Mouse (Mus musculus): ENCODE results near the gene Tufm. TPM values are rescaled to one million over a fixed set of nuclear protein-coding genes. Genes with fewer than 3 reads are reported as not detected.
A peak's percentile ranks its signal among the peaks of the same experiment; 100 is the strongest.

The Tufm gene
- total RNA-seq, 2 experiments from 2014 or later: 78.0 to 93.5 TPM

- DNase-seq (ENCODE audit: extremely low spot score in 1 of 2, low spot score in 2 of 2): no peak
These were observed 50.8 kb downstream of the Tufm start for GRCm38 (mm10) chr7:126537820-126538585.

More at GRCm38 (mm10) chr7:126537820-126538585, 50.8 kb downstream of the Tufm start:
- TF ChIP-seq CTCF (IDR thresholded peaks at IDR 0.05): peak; percentile 49
- intact Hi-C loops (cut with DNase I): no loop called here
- H3K27ac ChIP-seq: no peak overlapping the region
- H3K4me3 ChIP-seq: no peak overlapping the region

Other genes starting within 250 kb of the Tufm start
- 10 to 100 TPM; 65.3 to 85.8 TPM for gene Sbk1, start 214.7 kb upstream of the Tufm start, total RNA-seq (2021)
- gene Lat, start 117.8 kb upstream of the Tufm start, total RNA-seq (2021): 1 to 10 TPM in 1 of 2 experiments, under 1 TPM in 1; 0.93 to 1.2 TPM
- gene Spns1, start 109.9 kb upstream of the Tufm start, total RNA-seq (2021): 10 to 100 TPM; 85.0 to 95.6 TPM
- 1 to 10 TPM; 6.2 to 6.8 TPM for gene Nfatc2ip, start 90.6 kb upstream of the Tufm start, total RNA-seq (2021)
- not detected for gene Cd19, start 72.5 kb upstream of the Tufm start, total RNA-seq (2021)
- gene Rabep2, start 58.6 kb upstream of the Tufm start, total RNA-seq (2021): 10 to 100 TPM; 14.7 to 14.8 TPM
- gene Atp2a1, start 24.3 kb upstream of the Tufm start, total RNA-seq (2021): under 1 TPM; 0.14 to 0.35 TPM
- 10 to 100 TPM; 76.5 to 78.3 TPM for gene Sh2b1, start 11.9 kb upstream of the Tufm start, total RNA-seq (2021)
- 100 to 1,000 TPM; 131 to 139 TPM for gene Atxn2l, start 16.1 kb downstream of the Tufm start, total RNA-seq (2021)
- 100 to 1,000 TPM; 173 to 179 TPM for gene Eif3c, start 79.0 kb downstream of the Tufm start, total RNA-seq (2021)
- 1 to 10 TPM in 1 of 2 experiments, under 1 TPM in 1; 0.45 to 1.2 TPM for gene Apobr, start 97.6 kb downstream of the Tufm start, total RNA-seq (2021)
- gene Cln3, start 98.5 kb downstream of the Tufm start, total RNA-seq (2021): 10 to 100 TPM; 24.4 to 30.8 TPM
- gene Il27, start 107.6 kb downstream of the Tufm start, total RNA-seq (2021): not detected
- 10 to 100 TPM; 17.6 to 21.0 TPM for gene Nupr1, start 143.5 kb downstream of the Tufm start, total RNA-seq (2021)
- 10 to 100 TPM; 30.2 to 33.5 TPM for gene Sgf29, start 161.9 kb downstream of the Tufm start, total RNA-seq (2021)
- 10 to 100 TPM; 10.8 to 13.6 TPM for gene Sult1a1, start 189.1 kb downstream of the Tufm start, total RNA-seq (2021)
- gene Bola2, start 208.0 kb downstream of the Tufm start, total RNA-seq (2021): 100 to 1,000 TPM; 100 to 106 TPM
- gene Slx1b, start 208.4 kb downstream of the Tufm start, total RNA-seq (2021): 10 to 100 TPM; 17.9 to 21.1 TPM
- 100 to 1,000 TPM; 164 to 185 TPM for gene Coro1a, start 220.4 kb downstream of the Tufm start, total RNA-seq (2021)

Measured in left cerebral cortex, adult 2 months (tissue).